Mouse (Mus musculus): ENCODE measurements around the gene Rreb1. TPM values are rescaled to one million over a fixed set of nuclear protein-coding genes. Genes with fewer than 3 reads are reported as not detected.

The Rreb1 gene
- polyA plus RNA-seq, 1 experiment from 2014 or later = 20.6 TPM

DNA sequence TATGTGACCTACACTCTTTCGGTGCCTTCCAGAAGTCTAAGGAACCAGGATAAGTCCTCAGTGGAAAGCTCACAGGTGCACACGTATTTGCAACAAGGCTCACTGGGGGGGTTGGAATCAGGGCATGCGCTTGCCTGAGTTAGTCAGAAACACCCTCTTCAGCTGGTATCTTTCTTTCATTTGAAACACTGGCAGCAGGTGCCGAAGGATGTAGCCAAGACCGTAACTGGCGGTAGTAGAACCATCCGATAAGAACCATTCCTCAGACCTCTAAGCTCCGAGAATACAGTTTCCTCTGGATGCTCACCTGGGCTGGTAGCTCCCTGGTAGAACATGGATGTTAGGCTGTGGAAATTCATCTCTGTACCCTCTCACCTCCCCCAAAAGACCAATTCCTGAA lies 20.6 kb downstream of the Rreb1 start:
- Histone ChIP-seq H3K4me2 (ENCODE audit: low read depth, low read length) (no peak overlapping the region), H3K4me1 (replicated peaks; ENCODE audit: control insufficient read depth, insufficient read depth, low read length) (no peaks in the 10 kb centered on the region; the same call in 1 of the 2 replicates), H3K27ac (ENCODE audit: low read length) (no peak overlapping the region), H3K9me3 (ENCODE audit: control insufficient read depth, low read length) (no peaks in the 10 kb centered on the region), H3K9ac (ENCODE audit: low read length) (no peak overlapping the region), H3K27me3 (ENCODE audit: control insufficient read depth, insufficient read depth, low read depth, low read length) (no peaks in the 10 kb centered on the region), H3K36me3 (ENCODE audit: control insufficient read depth, insufficient read depth, low read length) (no peaks in the 10 kb centered on the region), H3K4me3 (ENCODE audit: low read length) (no peak overlapping the region)
- 93% methylated on average over 8 of the region's 8 CpGs for WGBS
- ATAC-seq (ENCODE audit: low read depth) = no peak

DNA sequence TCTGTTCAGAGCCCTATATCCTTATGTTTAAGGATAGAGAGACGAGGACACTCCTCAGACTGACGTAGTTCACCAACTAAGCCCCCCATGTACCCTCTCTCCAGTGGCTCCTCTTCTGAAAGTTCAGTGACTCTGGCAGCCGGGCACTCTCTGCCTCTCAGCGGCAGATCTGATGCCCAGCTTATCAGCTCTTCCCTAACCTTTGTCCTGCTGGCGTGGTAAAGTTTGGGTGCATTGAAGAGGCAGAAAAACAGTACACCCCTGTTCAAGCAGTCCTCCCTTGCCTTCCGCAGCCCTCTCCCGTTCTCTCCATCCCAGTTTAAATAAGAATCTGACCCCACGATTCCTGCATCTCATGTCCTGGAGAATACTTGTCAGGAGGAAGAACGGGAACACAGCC lies 21.2 kb downstream of the Rreb1 start:
- Histone ChIP-seq H3K4me2 (ENCODE audit: low read depth, low read length) (no peak overlapping the region), H3K9ac (ENCODE audit: low read length) (no peak overlapping the region), H3K9me3 (ENCODE audit: control insufficient read depth, low read length) (no peaks in the 10 kb centered on the region), H3K27ac (ENCODE audit: low read length) (no peak overlapping the region), H3K4me1 (replicated peaks; ENCODE audit: control insufficient read depth, insufficient read depth, low read length) (no peaks in the 10 kb centered on the region; the same call in 1 of the 2 replicates), H3K36me3 (ENCODE audit: control insufficient read depth, insufficient read depth, low read length) (no peaks in the 10 kb centered on the region), H3K4me3 (ENCODE audit: low read length) (no peak overlapping the region), H3K27me3 (ENCODE audit: control insufficient read depth, insufficient read depth, low read depth, low read length) (no peaks in the 10 kb centered on the region)
- no peak for ATAC-seq (ENCODE audit: low read depth)
- whole genome bisulfite sequencing = 58% methylated on average over 9 of the region's 9 CpGs

DNA sequence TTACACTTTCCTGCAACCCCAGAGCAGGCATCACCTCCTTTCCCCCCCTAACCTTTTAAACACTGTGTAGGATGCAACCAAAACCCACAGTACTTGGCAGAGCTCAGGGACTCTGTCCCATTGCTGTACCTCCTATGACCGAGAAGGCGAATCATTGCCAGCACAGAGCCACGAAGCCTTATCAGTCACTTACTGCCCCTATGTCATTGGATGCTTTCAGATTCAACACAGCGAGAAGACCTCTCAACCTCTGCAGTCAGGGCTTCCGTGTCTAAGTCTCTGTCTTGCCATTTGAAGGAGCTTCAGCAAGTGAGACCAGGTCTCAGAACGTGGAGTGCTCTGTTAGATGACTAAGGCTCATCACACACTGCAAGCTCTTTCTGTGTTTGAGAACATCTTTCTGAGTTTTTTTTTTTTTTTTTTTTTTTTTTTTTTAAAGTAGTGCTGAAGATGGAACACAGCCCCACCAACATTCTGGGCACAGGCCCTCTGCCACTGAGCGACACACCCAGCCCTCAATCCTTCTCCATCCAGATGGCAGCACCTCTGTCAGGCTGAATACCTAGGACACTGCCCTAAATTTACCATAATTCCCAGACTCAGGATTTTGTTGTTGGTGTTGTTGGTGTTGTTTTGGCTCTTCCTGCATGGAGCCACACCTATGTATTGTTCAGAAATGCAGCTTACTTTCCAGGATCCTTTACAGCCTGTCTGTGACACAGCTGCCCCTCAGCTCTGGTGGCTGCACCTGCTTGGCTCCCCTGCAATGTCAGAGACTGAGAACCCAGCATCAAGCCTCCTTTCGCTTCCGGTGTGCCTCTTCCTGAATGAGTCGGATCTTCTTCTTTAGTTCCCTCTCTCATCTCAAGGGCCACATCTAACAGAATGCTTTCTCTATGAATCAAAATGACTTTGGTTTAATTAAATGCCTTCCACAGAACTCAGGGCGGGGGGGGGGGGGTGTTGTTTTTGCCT lies 23.2 kb downstream of the Rreb1 start:
- no peak for ATAC-seq (ENCODE audit: low read depth)
- WGBS = 50% methylated on average over 11 of the region's 11 CpGs
- no peaks in the 10 kb centered on the region for H3K36me3 ChIP-seq (ENCODE audit: control insufficient read depth, insufficient read depth, low read length)
- H3K27me3 ChIP-seq (ENCODE audit: control insufficient read depth, insufficient read depth, low read depth, low read length) = no peaks in the 10 kb centered on the region
- H3K4me3 ChIP-seq (ENCODE audit: low read length) = no peak overlapping the region
- no peak overlapping the region for H3K9ac ChIP-seq (ENCODE audit: low read length)
- H3K4me1 ChIP-seq (replicated peaks; ENCODE audit: control insufficient read depth, insufficient read depth, low read length) = no peaks in the 10 kb centered on the region; the same call in 1 of the 2 replicates
- H3K4me2 ChIP-seq (ENCODE audit: low read depth, low read length) = no peak overlapping the region
- H3K27ac ChIP-seq (ENCODE audit: low read length) = no peak overlapping the region
- H3K9me3 ChIP-seq (ENCODE audit: control insufficient read depth, low read length) = no peaks in the 10 kb centered on the region

DNA sequence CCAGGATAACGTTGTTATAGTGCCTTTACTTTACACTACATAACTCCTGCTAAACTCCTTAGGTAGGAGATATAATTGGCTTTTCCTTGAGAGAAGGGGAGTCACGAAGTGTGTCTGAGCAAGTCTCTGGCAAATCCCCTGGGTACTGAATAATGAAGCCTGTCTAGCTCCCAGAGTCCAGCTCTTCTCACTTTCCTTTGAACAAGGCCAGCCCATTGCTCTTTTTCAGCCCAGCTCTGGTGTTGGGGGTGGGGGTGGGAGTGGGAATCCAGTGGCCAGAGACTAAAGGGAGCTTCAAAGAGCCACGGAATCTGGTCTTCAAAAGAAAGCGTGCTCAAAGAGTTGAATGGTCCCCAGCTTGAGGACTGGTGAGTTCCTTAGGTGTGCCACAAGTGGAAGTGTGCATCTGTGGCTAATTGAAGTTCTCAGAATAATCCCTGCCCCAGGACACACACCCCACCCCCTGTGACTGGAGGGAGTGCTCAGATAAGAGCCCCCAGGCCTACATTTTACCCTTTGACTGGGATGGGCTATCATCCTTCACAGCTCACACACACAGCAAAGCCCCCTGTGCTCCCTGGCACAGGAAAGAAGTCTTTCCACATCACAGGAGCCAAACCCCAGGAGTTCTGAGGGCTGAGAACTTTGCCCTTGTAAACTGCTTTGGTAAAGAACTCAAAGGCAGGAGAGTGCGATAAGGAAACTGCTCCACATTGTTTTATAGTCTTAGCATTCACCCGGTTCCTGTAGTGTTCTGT lies 24.2 kb downstream of the Rreb1 start:
- Histone ChIP-seq H3K27me3 (ENCODE audit: control insufficient read depth, insufficient read depth, low read depth, low read length) (no peaks in the 10 kb centered on the region), H3K9ac (ENCODE audit: low read length) (no peak overlapping the region), H3K27ac (ENCODE audit: low read length) (no peak overlapping the region), H3K4me2 (ENCODE audit: low read depth, low read length) (no peak overlapping the region), H3K4me3 (ENCODE audit: low read length) (no peak overlapping the region), H3K36me3 (ENCODE audit: control insufficient read depth, insufficient read depth, low read length) (no peaks in the 10 kb centered on the region), H3K4me1 (replicated peaks; ENCODE audit: control insufficient read depth, insufficient read depth, low read length) (no peaks in the 10 kb centered on the region; the same call in 1 of the 2 replicates), H3K9me3 (ENCODE audit: control insufficient read depth, low read length) (no peaks in the 10 kb centered on the region)
- WGBS = 34% methylated on average over 6 of the region's 6 CpGs
- no peak for ATAC-seq (ENCODE audit: low read depth)

DNA sequence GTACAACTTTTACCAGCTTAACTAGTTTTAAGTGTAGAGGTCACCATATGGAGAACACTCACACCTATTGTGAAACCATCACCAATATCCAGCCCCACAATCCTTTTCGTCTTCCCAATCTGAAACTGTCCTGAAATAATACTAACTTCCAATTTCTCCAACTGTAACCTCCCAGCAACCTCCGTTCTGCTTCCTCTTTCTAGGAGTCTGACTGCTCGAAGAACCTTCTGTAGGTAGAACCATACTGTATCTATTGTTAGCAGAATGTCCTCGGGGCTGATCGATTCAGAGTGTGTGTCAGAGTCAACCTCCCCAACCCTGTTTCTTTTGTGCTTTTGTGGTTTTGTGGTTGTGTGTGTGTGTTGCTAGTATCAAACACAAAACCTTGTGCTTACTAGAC lies 25.0 kb downstream of the Rreb1 start:
- Histone ChIP-seq H3K4me3 (ENCODE audit: low read length) (no peak overlapping the region), H3K4me1 (replicated peaks; ENCODE audit: control insufficient read depth, insufficient read depth, low read length) (no peaks in the 10 kb centered on the region; the same call in 1 of the 2 replicates), H3K27me3 (ENCODE audit: control insufficient read depth, insufficient read depth, low read depth, low read length) (no peaks in the 10 kb centered on the region), H3K36me3 (ENCODE audit: control insufficient read depth, insufficient read depth, low read length) (no peaks in the 10 kb centered on the region), H3K4me2 (ENCODE audit: low read depth, low read length) (no peak overlapping the region), H3K27ac (ENCODE audit: low read length) (no peak overlapping the region), H3K9me3 (ENCODE audit: control insufficient read depth, low read length) (no peaks in the 10 kb centered on the region), H3K9ac (ENCODE audit: low read length) (no peak overlapping the region)
- 83% methylated on average over 5 of the region's 5 CpGs for WGBS
- ATAC-seq (ENCODE audit: low read depth) = no peak

DNA sequence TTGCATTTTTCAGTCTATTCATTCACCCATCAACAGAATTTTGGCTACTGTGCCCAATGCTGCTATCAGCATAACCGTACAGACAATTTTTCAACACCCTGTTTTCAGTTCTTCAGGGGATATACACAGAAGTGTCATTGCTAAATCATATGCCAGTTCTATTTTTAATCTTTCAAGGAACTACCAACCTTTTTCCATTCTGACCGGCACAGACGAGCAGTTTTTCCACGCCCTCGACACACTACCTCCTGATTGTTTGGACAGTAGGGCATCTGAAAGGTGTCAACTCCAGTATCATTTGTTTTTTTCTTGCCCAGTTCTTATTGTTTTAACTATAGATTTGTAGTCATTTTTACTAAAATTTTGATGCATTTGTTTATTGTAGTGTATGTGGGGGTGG lies 25.8 kb downstream of the Rreb1 start:
- no peak overlapping the region for H3K4me2 ChIP-seq (ENCODE audit: low read depth, low read length)
- no peak overlapping the region for H3K27ac ChIP-seq (ENCODE audit: low read length)
- WGBS = 78% methylated on average over 5 of the region's 5 CpGs
- H3K9me3 ChIP-seq (ENCODE audit: control insufficient read depth, low read length) = no peaks in the 10 kb centered on the region
- H3K9ac ChIP-seq (ENCODE audit: low read length) = no peak overlapping the region
- no peaks in the 10 kb centered on the region; the same call in 1 of the 2 replicates for H3K4me1 ChIP-seq (replicated peaks; ENCODE audit: control insufficient read depth, insufficient read depth, low read length)
- H3K36me3 ChIP-seq (ENCODE audit: control insufficient read depth, insufficient read depth, low read length) = no peaks in the 10 kb centered on the region
- H3K4me3 ChIP-seq (ENCODE audit: low read length) = no peak overlapping the region
- no peaks in the 10 kb centered on the region for H3K27me3 ChIP-seq (ENCODE audit: control insufficient read depth, insufficient read depth, low read depth, low read length)
- ATAC-seq (ENCODE audit: low read depth) = no peak

DNA sequence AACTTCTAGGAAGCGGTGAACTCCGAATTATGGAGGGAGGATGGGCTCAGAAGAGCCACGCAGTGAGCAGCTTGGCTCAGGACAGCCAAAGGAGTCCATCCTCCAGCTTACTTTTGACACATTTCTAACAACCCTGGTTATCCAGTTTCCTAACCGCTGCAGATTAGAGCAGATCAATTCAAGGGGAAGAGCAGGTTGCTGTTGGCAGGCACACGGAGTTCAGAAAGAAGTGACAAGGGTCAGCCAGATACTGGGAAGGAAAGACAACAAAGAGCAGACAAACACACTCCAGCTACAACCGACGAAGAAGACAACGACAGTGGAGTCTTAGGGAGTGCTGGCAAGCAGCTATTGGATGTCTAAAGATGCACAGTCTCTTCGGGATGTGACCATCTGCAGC lies 36.8 kb downstream of the Rreb1 start:
- Histone ChIP-seq H3K4me1 (replicated peaks; ENCODE audit: control insufficient read depth, insufficient read depth, low read length) (no peaks in the 10 kb centered on the region), H3K9ac (ENCODE audit: low read length) (no peak overlapping the region)

DNA sequence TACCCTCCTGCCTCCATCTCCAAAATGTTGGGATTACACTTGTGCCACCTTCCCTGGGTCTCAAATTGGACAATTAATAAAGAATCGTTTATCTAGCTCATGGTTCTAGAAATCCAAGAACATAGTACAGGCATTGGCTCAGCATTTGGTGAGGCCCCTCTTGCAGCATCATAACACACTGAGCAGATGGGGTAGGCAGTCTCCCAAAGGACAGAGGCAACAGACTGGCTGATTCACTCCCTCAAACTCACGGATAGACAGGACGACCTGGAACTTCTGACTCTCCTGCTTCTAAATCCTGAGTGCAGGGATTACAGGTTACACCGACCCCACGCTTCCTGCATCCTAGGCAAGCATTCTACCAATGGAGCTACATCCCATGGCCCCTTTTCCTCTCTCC lies 38.5 kb downstream of the Rreb1 start:
- WGBS = 79% methylated on average over 5 of the region's 5 CpGs
- ATAC-seq (ENCODE audit: low read depth) = no peak
- H3K9ac ChIP-seq (ENCODE audit: low read length) = no peak overlapping the region

More for the DNA sequence above, 36.8 kb downstream of the Rreb1 start:
- H3K36me3 ChIP-seq (ENCODE audit: control insufficient read depth, insufficient read depth, low read length) = no peaks in the 10 kb centered on the region
- no peak overlapping the region for H3K4me2 ChIP-seq (ENCODE audit: low read depth, low read length)
- no peak overlapping the region for H3K27ac ChIP-seq (ENCODE audit: low read length)
- H3K9me3 ChIP-seq (ENCODE audit: control insufficient read depth, low read length) = no peaks in the 10 kb centered on the region
- WGBS = 59% methylated on average over 9 of the region's 9 CpGs
- ATAC-seq (ENCODE audit: low read depth) = no peak
- H3K27me3 ChIP-seq (ENCODE audit: control insufficient read depth, insufficient read depth, low read depth, low read length) = no peaks in the 10 kb centered on the region
- no peak overlapping the region for H3K4me3 ChIP-seq (ENCODE audit: low read length)

DNA sequence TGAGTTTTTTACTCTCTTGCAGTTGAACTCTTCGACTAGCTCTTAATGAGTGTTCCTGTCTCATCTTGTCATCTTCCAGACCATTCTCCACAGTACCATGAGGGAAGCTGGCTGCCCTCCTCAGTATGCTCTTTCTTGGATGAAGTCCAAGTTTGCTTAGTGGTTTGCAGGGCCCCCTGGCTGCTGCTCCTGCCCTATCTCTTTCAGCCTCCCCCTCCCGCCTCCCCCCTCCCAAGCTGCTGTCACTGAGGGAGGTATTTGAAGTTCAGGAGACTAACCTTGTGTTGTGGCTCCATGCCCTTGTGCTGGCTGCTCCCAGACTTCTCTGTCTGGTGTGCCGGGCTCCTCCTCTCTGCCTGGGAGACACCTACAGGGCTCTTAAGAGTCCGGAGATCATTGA lies 43.2 kb downstream of the Rreb1 start:
- Histone ChIP-seq H3K4me1 (replicated peaks; ENCODE audit: control insufficient read depth, insufficient read depth, low read length) (peaks cover 12% of the 10 kb centered on the region), H3K9me3 (ENCODE audit: control insufficient read depth, low read length) (no peaks in the 10 kb centered on the region), H3K27me3 (ENCODE audit: control insufficient read depth, insufficient read depth, low read depth, low read length) (no peaks in the 10 kb centered on the region), H3K27ac (ENCODE audit: low read length) (no peak overlapping the region), H3K9ac (ENCODE audit: low read length) (no peak overlapping the region), H3K36me3 (ENCODE audit: control insufficient read depth, insufficient read depth, low read length) (no peaks in the 10 kb centered on the region), H3K4me3 (ENCODE audit: low read length) (no peak overlapping the region), H3K4me2 (ENCODE audit: low read depth, low read length) (no peak overlapping the region)
- 20% methylated on average over 4 of the region's 4 CpGs for WGBS
- ATAC-seq (ENCODE audit: low read depth) = peak; percentile 37

More for the DNA sequence above, 38.5 kb downstream of the Rreb1 start:
- Histone ChIP-seq H3K4me1 (replicated peaks; ENCODE audit: control insufficient read depth, insufficient read depth, low read length) (peaks cover 6% of the 10 kb centered on the region; the same call in 1 of the 2 replicates), H3K36me3 (ENCODE audit: control insufficient read depth, insufficient read depth, low read length) (no peaks in the 10 kb centered on the region), H3K27me3 (ENCODE audit: control insufficient read depth, insufficient read depth, low read depth, low read length) (no peaks in the 10 kb centered on the region), H3K27ac (ENCODE audit: low read length) (no peak overlapping the region), H3K4me3 (ENCODE audit: low read length) (no peak overlapping the region), H3K9me3 (ENCODE audit: control insufficient read depth, low read length) (no peaks in the 10 kb centered on the region), H3K4me2 (ENCODE audit: low read depth, low read length) (no peak overlapping the region)

Data from lung, embryonic 16.5 days (tissue).